Mouse (Mus musculus) T-helper 1 cell (primary cell): ENCODE measurements around the gene Atg9b.

ENCODE experiments used
- in situ Hi-C: fragments of 300-600 bp; cut with MboI, MseI; formaldehyde crosslinking; loops from one replicate; pipeline ENCODE4 v1.15.1; 2025; ENCODE audit warnings: high pct_unique_total_duplicates

Atg9b gene

GRCm38 (mm10) chr5:24391864-24392263 lies at the start of gene Atg9b:
TSS of gene Atg9b (minus strand) at chr5:24392143.
- in situ Hi-C loops, result loop anchor here (25.0 kb wide), 1 partner anchor 1005 kb away; no protein-coding TSS in a partner anchor

GRCm38 (mm10) chr5:24441187-24441586 lies 49.2 kb upstream of the Atg9b start:
- in situ Hi-C loops, result no loop called here

- in situ Hi-C loops, result no loop called here
Measured at GRCm38 (mm10) chr5:24433993-24434392, 42.0 kb upstream of the Atg9b start.

GRCm38 (mm10) chr5:24428596-24428995 lies 36.7 kb upstream of the Atg9b start:
- in situ Hi-C loops, result no loop called here

GRCm38 (mm10) chr5:24427981-24428402 lies 36.0 kb upstream of the Atg9b start:
- in situ Hi-C loops, result no loop called here

GRCm38 (mm10) chr5:24427285-24427633 lies 35.3 kb upstream of the Atg9b start:
- in situ Hi-C loops, result no loop called here

- in situ Hi-C loops, result no loop called here
Measured at GRCm38 (mm10) chr5:24426556-24427284, 34.8 kb upstream of the Atg9b start.

- in situ Hi-C loops, result no loop called here
Measured at GRCm38 (mm10) chr5:24426037-24426432, 34.1 kb upstream of the Atg9b start.

GRCm38 (mm10) chr5:24425421-24426036 lies 33.6 kb upstream of the Atg9b start:
- in situ Hi-C loops, result no loop called here

GRCm38 (mm10) chr5:24424861-24425411 lies 33.0 kb upstream of the Atg9b start:
- in situ Hi-C loops, result no loop called here

GRCm38 (mm10) chr5:24424004-24424781 lies 32.2 kb upstream of the Atg9b start:
- in situ Hi-C loops, result no loop called here

- in situ Hi-C loops, result no loop called here
Measured at GRCm38 (mm10) chr5:24423129-24424003, 31.4 kb upstream of the Atg9b start, which contains the start of the genes Cdk5 and Slc4a2. TSS of gene Cdk5 (minus strand) at chr5:24423530. TSS of gene Slc4a2 (plus strand) at chr5:24423837.

GRCm38 (mm10) chr5:24420381-24420780 lies 28.4 kb upstream of the Atg9b start:
- in situ Hi-C loops, result no loop called here

GRCm38 (mm10) chr5:24417587-24417986 lies 25.6 kb upstream of the Atg9b start:
- in situ Hi-C loops, result no loop called here

- in situ Hi-C loops, result no loop called here
Measured at GRCm38 (mm10) chr5:24416222-24416736, 24.3 kb upstream of the Atg9b start.

- in situ Hi-C loops, result no loop called here
Measured at GRCm38 (mm10) chr5:24413938-24414337, 22.0 kb upstream of the Atg9b start.

- in situ Hi-C loops, result no loop called here
Measured at GRCm38 (mm10) chr5:24413042-24413693, 21.2 kb upstream of the Atg9b start, which contains the start of gene Asic3. TSS of gene Asic3 (plus strand) at chr5:24413392.

- in situ Hi-C loops, result no loop called here
Measured at GRCm38 (mm10) chr5:24412063-24412462, 20.1 kb upstream of the Atg9b start.

- in situ Hi-C loops, result no loop called here
Measured at GRCm38 (mm10) chr5:24409466-24409865, 17.5 kb upstream of the Atg9b start.

- in situ Hi-C loops, result no loop called here
Measured at GRCm38 (mm10) chr5:24408651-24409050, 16.7 kb upstream of the Atg9b start.
